Mouse (Mus musculus) thymus, adult 2 months (tissue): ENCODE results near the gene Shc3. TPM values are rescaled to one million over a fixed set of nuclear protein-coding genes. Genes with fewer than 3 reads are reported as not detected.

Source experiments
- DNase-seq: peaks from one replicate; pipeline ENCODE4 v3.0.0; 2021
- H3K27ac ChIP-seq: fragments of 200-500 bp; 2 replicates; pipeline ENCODE4 v1.5.1; 2012; ENCODE audit warnings: low read length, control low read depth; ENCODE audit not compliant: control insufficient read depth, insufficient read depth
- H3K27me3 ChIP-seq: fragments of 200-500 bp; 2 replicates; pipeline ENCODE4 v1.6.1; 2012; ENCODE audit warnings: mild to moderate bottlenecking, low read length, moderate library complexity, mixed read lengths; ENCODE audit not compliant: control insufficient read depth, insufficient read depth
- H3K36me3 ChIP-seq: fragments of 200-500 bp; 2 replicates; pipeline ENCODE4 v1.6.1; 2012; ENCODE audit warnings: mild to moderate bottlenecking, low read length, moderate library complexity; ENCODE audit not compliant: control insufficient read depth, insufficient read depth
- H3K4me1 ChIP-seq: fragments of 200-500 bp; replicated peaks from 2 replicates; pipeline ENCODE4 v1.6.1; 2012; ENCODE audit warnings: low read length; ENCODE audit not compliant: control insufficient read depth, insufficient read depth
- H3K4me3 ChIP-seq: fragments of 200-500 bp; 2 replicates; pipeline ENCODE4 v1.5.1; 2012; ENCODE audit warnings: mild to moderate bottlenecking, low read length, control low read depth, moderate library complexity; ENCODE audit not compliant: control insufficient read depth, insufficient read depth
- CTCF ChIP-seq: fragments of 200-500 bp; IDR thresholded peaks from 2 replicates; pipeline ENCODE4 v1.5.1; 2012; ENCODE audit warnings: mild to moderate bottlenecking, control low read depth, low read length, moderate library complexity, borderline replicate concordance; ENCODE audit not compliant: control insufficient read depth, poor library complexity, insufficient read depth; ENCODE audit errors: extremely low read depth
- POLR2A ChIP-seq: fragments of 200-500 bp; IDR thresholded peaks from 2 replicates; pipeline ENCODE4 v1.6.1; 2012; ENCODE audit warnings: mild to moderate bottlenecking, low read length, control low read depth, moderate library complexity; ENCODE audit not compliant: control insufficient read depth, poor library complexity, insufficient read depth; ENCODE audit errors: extremely low read depth
- WGBS: fragments of 180-500 bp; shearing (Covaris S2); methylation state at CpG from one replicate; pipeline ENCODE4 v1.1.7; 2018; 5-methylcytosine and 5-hydroxymethylcytosine counted together
- polyA plus RNA-seq: library from polyadenylated mRNA; depleted of rRNA; stranded (reverse); fragments of >200 nt; gene quantifications from 2 replicates; pipeline ENCODE4 v1.2.3, GENCODE M21; 2012

Shc3 gene
- polyA plus RNA-seq, 1 experiment, result 0.69 TPM

GRCm38 (mm10) chr13:51413461-51413860 lies 155.8 kb downstream of the Shc3 start:
- Histone ChIP-seq H3K27me3 (no peaks in the 10 kb centered on the region; the same call in 1 of the 2 replicates), H3K4me3 (no peak overlapping the region), H3K4me1 (peaks cover 5% of the 10 kb centered on the region), H3K27ac (no peak overlapping the region), H3K36me3 (no peaks in the 10 kb centered on the region)
- 64% methylated on average over 3 of the region's 3 CpGs for WGBS
- DNase-seq, result no peak
- peak; percentile 61; the same call in 1 of the 2 replicates for TF ChIP-seq CTCF
- TF ChIP-seq POLR2A, result no peak

GRCm38 (mm10) chr13:51411696-51412430 lies 157.4 kb downstream of the Shc3 start:
- Histone ChIP-seq H3K27me3 (no peaks in the 10 kb centered on the region; the same call in 1 of the 2 replicates), H3K27ac (no peak overlapping the region), H3K36me3 (no peaks in the 10 kb centered on the region), H3K4me3 (no peak overlapping the region), H3K4me1 (peaks cover 7% of the 10 kb centered on the region)
- no peak for DNase-seq
- WGBS, result 75% methylated on average over 12 of the region's 12 CpGs
- TF ChIP-seq POLR2A (no peak), CTCF (no peak)

GRCm38 (mm10) chr13:51411243-51411642 lies 158.0 kb downstream of the Shc3 start:
- 84% methylated on average over 9 of the region's 9 CpGs for WGBS
- no peak for DNase-seq
- peaks cover 7% of the 10 kb centered on the region for H3K4me1 ChIP-seq
- H3K27me3 ChIP-seq, result no peaks in the 10 kb centered on the region; the same call in 1 of the 2 replicates
- TF ChIP-seq CTCF, result no peak
- no peak for TF ChIP-seq POLR2A
- H3K4me3 ChIP-seq, result no peak overlapping the region
- no peaks in the 10 kb centered on the region for H3K36me3 ChIP-seq
- H3K27ac ChIP-seq, result no peak overlapping the region

GRCm38 (mm10) chr13:51409936-51410481 lies 159.2 kb downstream of the Shc3 start:
- Histone ChIP-seq H3K36me3 (no peaks in the 10 kb centered on the region), H3K27ac (no peak overlapping the region), H3K27me3 (no peaks in the 10 kb centered on the region; the same call in 1 of the 2 replicates), H3K4me1 (peaks cover 7% of the 10 kb centered on the region), H3K4me3 (no peak overlapping the region)
- WGBS, result 45% methylated on average over 6 of the region's 6 CpGs
- TF ChIP-seq POLR2A (no peak), CTCF (no peak)
- no peak for DNase-seq

- H3K36me3 ChIP-seq, result no peaks in the 10 kb centered on the region
- H3K27ac ChIP-seq, result no peak within 1 kb of the TSS
- no peak for TF ChIP-seq CTCF
- no peak for TF ChIP-seq POLR2A
- H3K4me3 ChIP-seq, result peak within 1 kb of the TSS; percentile 22
- H3K4me1 ChIP-seq, result peaks cover 7% of the 10 kb centered on the region
- no peaks in the 10 kb centered on the region; the same call in 1 of the 2 replicates for H3K27me3 ChIP-seq
- no peak for DNase-seq
- 1% methylated on average over 33 of the region's 33 CpGs for WGBS
These were observed 160.7 kb downstream of the Shc3 start, which contains the start of gene S1pr3 for GRCm38 (mm10) chr13:51408519-51409001. S1pr3 (plus strand) TSS chr13:51408639.

GRCm38 (mm10) chr13:51407541-51408217 lies 161.5 kb downstream of the Shc3 start:
- H3K4me3 ChIP-seq, result no peak overlapping the region
- H3K27ac ChIP-seq, result no peak overlapping the region
- 12% methylated on average over 13 of the region's 13 CpGs for WGBS
- no peak for DNase-seq
- no peaks in the 10 kb centered on the region; the same call in 1 of the 2 replicates for H3K27me3 ChIP-seq
- no peaks in the 10 kb centered on the region for H3K36me3 ChIP-seq
- no peak for TF ChIP-seq POLR2A
- TF ChIP-seq CTCF, result no peak
- H3K4me1 ChIP-seq, result peaks cover 7% of the 10 kb centered on the region

- H3K4me1 ChIP-seq, result peaks cover 9% of the 10 kb centered on the region
- DNase-seq, result no peak
- no peaks in the 10 kb centered on the region for H3K36me3 ChIP-seq
- TF ChIP-seq CTCF (no peak), POLR2A (no peak)
- H3K4me3 ChIP-seq, result no peak overlapping the region
- H3K27me3 ChIP-seq, result no peaks in the 10 kb centered on the region; the same call in 1 of the 2 replicates
- WGBS, result 53% methylated on average over 13 of the region's 13 CpGs
- H3K27ac ChIP-seq, result no peak overlapping the region
These were observed 163.4 kb downstream of the Shc3 start for GRCm38 (mm10) chr13:51405731-51406320.
